Mouse (Mus musculus) intestine, embryonic 15.5 days (tissue): Measurements from ENCODE around the gene Isoc2b. TPM values are rescaled to one million over a fixed set of nuclear protein-coding genes. Genes with fewer than 3 reads are reported as not detected.
"Not testable (repeated sequence)": the region's sequence is repeated elsewhere in the genome, so short reads cannot be mapped to it uniquely, and the experiment has no call there.

Source experiments
- ATAC-seq: fragments of 200-750 bp; cut with Nextera tagmentation; 2 replicates; pipeline ENCODE4 v1.8.0; 2017; ENCODE audit warnings: moderate TSS enrichment, moderate library complexity
- H3K27ac ChIP-seq: fragments of 300-500 bp; sonication (generic); 2 replicates; pipeline ENCODE4 v1.5.1; 2015; ENCODE audit warnings: mild to moderate bottlenecking, inconsistent platforms
- H3K27me3 ChIP-seq: fragments of 300-500 bp; sonication (generic); replicated peaks from 2 replicates; pipeline ENCODE4 v1.6.1; 2015; ENCODE audit warnings: inconsistent platforms
- H3K36me3 ChIP-seq: fragments of 300-500 bp; sonication (generic); 2 replicates; pipeline ENCODE4 v1.6.1; 2015; ENCODE audit warnings: inconsistent platforms
- H3K4me1 ChIP-seq: fragments of 300-500 bp; sonication (generic); replicated peaks from 2 replicates; pipeline ENCODE4 v1.6.1; 2015; ENCODE audit warnings: inconsistent platforms
- H3K4me2 ChIP-seq: fragments of 300-500 bp; sonication (generic); replicated peaks from 2 replicates; pipeline ENCODE4 v1.6.1; 2015; ENCODE audit warnings: mild to moderate bottlenecking, inconsistent platforms
- H3K4me3 ChIP-seq: fragments of 300-500 bp; sonication (generic); replicated peaks from 2 replicates; pipeline ENCODE4 v1.5.1; 2015; ENCODE audit warnings: inconsistent platforms
- H3K9ac ChIP-seq: fragments of 300-500 bp; sonication (generic); 2 replicates; pipeline ENCODE4 v1.6.1; 2015; ENCODE audit warnings: inconsistent platforms
- H3K9me3 ChIP-seq: fragments of 300-500 bp; sonication (generic); 2 replicates; pipeline ENCODE4 v1.6.1; 2016; ENCODE audit warnings: inconsistent platforms
- WGBS: fragments of 180-500 bp; shearing (Covaris S2); methylation state at CpG from one replicate; pipeline ENCODE4 v1.1.7; 2015; 5-methylcytosine and 5-hydroxymethylcytosine counted together
- polyA plus RNA-seq: library from polyadenylated mRNA; unstranded; fragments of >200 nt; fragmentation: Nextera tagmentation; extraction: Ambion mirVana; gene quantifications from 2 replicates; pipeline ENCODE4 v1.2.1, GENCODE M21; 2015

Gene Isoc2b
- polyA plus RNA-seq, 1 experiment from 2014 or later: 9.7 TPM

DNA sequence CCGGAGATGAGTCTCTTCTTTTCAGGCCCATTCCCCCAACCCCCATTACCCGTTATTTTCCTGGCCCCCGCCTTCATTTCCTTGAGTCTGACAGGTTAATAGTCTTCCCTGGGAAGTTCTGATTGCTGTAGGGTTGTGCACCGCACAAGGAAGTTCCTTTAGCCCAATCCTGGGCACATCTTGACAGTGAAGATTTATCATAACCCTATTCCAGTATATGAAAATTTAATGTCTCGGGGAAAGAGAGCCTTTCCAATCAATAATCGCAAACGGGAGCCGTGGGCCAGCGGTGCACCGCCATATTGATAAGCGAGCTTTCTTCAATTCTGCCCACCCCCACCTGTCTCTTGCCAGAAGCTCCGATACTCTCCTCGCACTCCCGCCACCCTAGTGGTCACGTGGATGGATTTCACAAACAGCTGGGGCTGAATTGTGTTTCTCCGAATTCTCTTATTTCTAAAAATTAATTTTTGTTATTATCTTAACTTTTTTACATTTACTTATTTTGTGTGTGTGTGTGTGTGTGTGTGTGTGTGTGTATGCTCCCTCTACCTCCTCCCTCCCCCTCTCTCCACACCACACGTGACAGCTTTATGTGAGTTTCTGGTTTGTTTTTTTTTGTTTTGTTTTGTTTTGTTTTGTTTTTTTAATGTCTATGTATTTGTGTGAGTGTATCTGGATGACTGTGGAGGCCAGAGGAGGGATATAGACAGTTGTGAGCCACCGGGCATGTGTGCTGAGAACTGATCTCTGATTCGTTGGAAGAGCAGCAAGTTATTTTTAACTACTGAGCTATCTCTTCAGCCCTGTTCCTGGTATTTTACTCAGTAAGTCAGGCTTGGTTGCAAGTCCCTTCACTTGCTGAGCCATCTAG lies 29.8 kb upstream of the Isoc2b start:
- no peak overlapping the region for H3K27ac ChIP-seq
- peak overlapping the region; percentile 54 for H3K4me2 ChIP-seq
- 0 out of 2 replicates have a peak, but pooled peaks cover 4% of the 10 kb centered on the region for H3K27me3 ChIP-seq
- H3K9me3 ChIP-seq: peaks cover 3% of the 10 kb centered on the region; the same call in 1 of the 2 replicates
- peak overlapping the region; percentile 23 for H3K4me3 ChIP-seq
- no peak overlapping the region for H3K9ac ChIP-seq
- peaks cover 6% of the 10 kb centered on the region; the same call in 1 of the 2 replicates for H3K4me1 ChIP-seq
- WGBS: 9% methylated on average over 19 of the region's 19 CpGs
- peak; percentile 58 for ATAC-seq
- H3K36me3 ChIP-seq: no peaks in the 10 kb centered on the region

DNA sequence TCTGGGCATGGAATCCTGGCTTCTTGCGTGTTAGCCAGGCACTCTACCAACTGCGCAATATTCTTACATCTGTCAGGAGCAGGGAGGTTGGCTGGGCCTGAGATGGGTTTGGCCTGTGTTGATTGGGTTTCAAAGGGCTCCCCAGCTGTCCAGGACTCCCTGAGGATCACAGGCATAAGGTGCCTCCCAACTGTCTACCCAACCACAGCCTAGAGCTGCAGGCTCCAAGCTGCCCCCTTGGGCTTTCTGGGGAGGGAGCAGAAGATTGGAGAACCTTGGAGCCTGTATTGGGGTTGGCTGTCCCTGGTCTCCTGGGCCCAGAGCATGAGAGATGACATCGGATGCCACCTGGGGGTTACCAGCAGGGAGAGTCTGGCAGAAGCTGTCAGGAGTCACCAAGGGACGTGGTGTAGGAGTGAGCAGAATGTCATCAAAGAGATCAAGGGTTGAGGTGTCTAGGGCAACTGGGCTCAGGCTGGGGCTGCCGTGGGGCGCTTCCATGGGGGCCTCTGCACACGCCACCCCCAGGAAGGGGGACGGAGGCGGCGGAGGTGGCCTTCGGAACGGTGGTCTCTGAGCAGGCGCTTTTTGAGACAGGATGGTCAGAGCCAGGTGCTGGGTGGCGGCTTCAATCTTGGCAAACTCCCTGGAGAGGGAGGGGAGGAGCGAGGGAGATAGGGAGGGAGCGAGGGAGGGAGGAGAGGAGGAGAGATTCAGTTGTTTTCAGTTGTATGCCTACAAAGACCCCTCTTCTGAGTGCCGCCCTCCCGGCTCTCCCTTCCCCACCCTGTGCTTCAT lies 29.0 kb upstream of the Isoc2b start:
- peaks cover 3% of the 10 kb centered on the region; the same call in 1 of the 2 replicates for H3K9me3 ChIP-seq
- H3K4me1 ChIP-seq: peaks cover 6% of the 10 kb centered on the region; the same call in 1 of the 2 replicates
- H3K36me3 ChIP-seq: no peaks in the 10 kb centered on the region
- WGBS: 21% methylated on average over 18 of the region's 18 CpGs
- H3K27ac ChIP-seq: no peak overlapping the region
- ATAC-seq: peak; percentile 72
- peak overlapping the region; percentile 23 for H3K4me3 ChIP-seq
- peak overlapping the region; percentile 54 for H3K4me2 ChIP-seq
- H3K9ac ChIP-seq: no peak overlapping the region
- 0 out of 2 replicates have a peak, but pooled peaks cover 4% of the 10 kb centered on the region for H3K27me3 ChIP-seq

DNA sequence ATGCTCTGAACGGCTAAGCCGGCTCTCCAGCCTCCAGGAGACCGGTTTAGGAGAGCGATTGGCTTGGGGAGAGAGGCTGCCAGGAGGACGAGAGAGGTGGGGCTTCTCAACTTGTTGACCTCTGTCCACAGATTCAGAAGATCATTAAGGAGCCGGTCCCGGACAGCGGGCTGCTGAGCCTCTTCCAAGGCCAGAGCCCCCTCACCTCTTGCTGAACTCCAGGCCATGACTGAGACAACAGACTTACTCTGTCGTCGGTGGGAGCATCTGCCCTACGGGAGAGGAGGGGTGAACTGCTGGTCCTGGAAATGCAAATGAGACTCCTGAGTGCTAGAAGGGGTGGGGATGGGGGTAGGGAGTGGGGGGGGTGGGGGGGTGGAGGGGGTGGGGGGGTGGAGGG lies 25.1 kb upstream of the Isoc2b start:
- Histone ChIP-seq H3K27me3 (0 out of 2 replicates have a peak, but pooled peaks cover 4% of the 10 kb centered on the region), H3K4me1 (peaks cover 6% of the 10 kb centered on the region; the same call in 1 of the 2 replicates), H3K4me3 (no peak overlapping the region), H3K27ac (no peak overlapping the region), H3K4me2 (no peak overlapping the region), H3K9me3 (no peaks in the 10 kb centered on the region), H3K9ac (no peak overlapping the region), H3K36me3 (no peaks in the 10 kb centered on the region)
- WGBS: 38% methylated on average over 10 of the region's 11 CpGs
- no peak for ATAC-seq

DNA sequence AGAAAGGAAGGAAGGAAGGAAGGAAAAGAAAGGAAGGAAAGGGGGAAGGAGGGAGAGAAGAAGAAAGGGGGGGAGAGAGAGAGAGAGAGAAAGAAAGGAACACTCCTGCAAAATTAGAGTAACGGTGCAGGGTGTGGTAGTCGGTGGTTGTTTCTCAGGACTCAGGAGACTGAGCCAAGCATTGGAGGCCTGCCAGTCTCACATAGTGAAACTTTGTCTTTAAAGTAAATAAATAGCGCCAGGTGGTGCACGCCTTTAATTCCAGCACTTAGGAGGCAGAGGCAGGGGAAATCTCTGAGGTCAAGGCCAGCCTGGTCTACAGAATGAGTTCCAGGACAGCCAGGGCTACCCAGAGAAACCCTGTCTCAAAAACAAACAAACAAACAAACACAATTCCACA lies 16.6 kb upstream of the Isoc2b start:
- no peak overlapping the region for H3K9ac ChIP-seq
- H3K27ac ChIP-seq: no peak overlapping the region
- H3K4me2 ChIP-seq: no peak overlapping the region
- no peak overlapping the region for H3K4me3 ChIP-seq
- ATAC-seq: no peak
- H3K36me3 ChIP-seq: peaks cover 2% of the 10 kb centered on the region; the same call in 1 of the 2 replicates
- H3K9me3 ChIP-seq: no peaks in the 10 kb centered on the region
- no peaks in the 10 kb centered on the region for H3K4me1 ChIP-seq
- 38% methylated on average over 4 of the region's 4 CpGs for WGBS
- no peaks in the 10 kb centered on the region for H3K27me3 ChIP-seq

DNA sequence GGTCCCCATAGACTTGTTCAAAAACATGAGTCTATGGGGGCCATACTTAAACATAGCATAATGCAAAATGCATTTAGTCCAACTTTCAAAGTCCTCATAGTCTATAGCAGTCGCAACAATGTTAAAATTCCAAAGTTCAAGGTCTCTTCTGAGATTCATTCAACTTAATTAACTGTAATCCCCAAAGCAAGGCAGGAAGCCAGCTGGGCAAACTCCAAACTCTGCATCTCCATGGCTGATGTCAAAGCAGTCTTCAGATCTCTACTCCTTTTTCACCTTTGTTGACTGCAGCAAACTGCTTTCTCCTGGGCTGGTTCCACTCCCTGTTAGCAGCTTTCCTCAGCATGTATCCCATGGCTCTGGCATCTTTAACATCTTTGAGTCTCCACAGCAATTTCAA lies 9.0 kb upstream of the Isoc2b start:
- not testable (repeated sequence) for H3K27me3 ChIP-seq

DNA sequence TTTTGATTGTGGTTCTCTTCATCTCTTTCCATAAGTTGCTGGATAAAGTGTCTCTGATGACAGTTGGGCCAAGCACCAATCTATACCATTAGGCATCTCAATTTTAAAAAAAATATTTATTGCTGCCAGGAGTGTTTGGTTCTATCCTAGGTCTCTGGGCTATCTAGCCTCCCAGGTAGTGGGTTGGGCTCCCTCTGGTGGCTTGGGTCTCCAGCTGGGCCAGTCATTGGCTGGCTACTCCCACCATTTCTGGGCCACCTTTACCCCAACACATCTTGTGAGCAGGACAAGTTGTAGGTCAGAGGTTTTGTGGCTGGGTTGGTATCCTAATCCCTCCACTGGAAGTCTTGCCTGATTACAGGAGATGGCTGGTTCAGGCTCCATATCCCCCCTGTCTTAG lies 8.1 kb upstream of the Isoc2b start:
- Histone ChIP-seq H3K27ac (no peak overlapping the region), H3K27me3 (no peaks in the 10 kb centered on the region), H3K4me1 (peaks cover 11% of the 10 kb centered on the region), H3K9ac (no peak overlapping the region), H3K4me2 (peak overlapping the region; percentile 83), H3K36me3 (no peaks in the 10 kb centered on the region), H3K4me3 (peak overlapping the region; percentile 60; the same call in 1 of the 2 replicates), H3K9me3 (no peaks in the 10 kb centered on the region)
- ATAC-seq: no peak

More for the DNA sequence above, 9.0 kb upstream of the Isoc2b start:
- not testable (repeated sequence) for H3K27ac ChIP-seq, ATAC-seq, H3K9me3 ChIP-seq, H3K4me3 ChIP-seq, H3K9ac ChIP-seq, H3K36me3 ChIP-seq, H3K4me2 ChIP-seq
- peaks cover 11% of the 10 kb centered on the region for H3K4me1 ChIP-seq
- 81% methylated on average over 1 of the region's 1 CpGs for WGBS

DNA sequence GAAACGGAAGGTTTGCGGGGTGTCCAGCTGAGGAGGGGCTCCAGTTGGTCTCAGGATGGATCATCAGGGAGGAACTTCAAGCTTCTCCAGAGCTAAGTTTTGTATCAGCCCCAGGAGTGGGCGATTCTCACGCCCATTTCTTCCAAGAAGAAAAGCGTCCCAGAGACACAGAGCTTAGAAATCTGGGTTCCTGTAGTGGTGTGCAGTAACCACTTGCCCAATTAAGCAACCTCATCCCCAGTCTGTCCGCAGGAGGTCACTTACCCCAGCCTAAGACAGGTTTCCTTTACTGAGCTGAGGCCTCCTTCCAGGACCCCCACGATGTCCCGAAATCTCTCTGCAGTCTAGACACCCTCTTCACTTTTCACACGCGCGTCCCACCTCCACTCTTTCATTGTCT lies 7.2 kb upstream of the Isoc2b start:
- H3K27ac ChIP-seq: 0 out of 2 replicates have a peak overlapping the region, but pooled peaks have one; percentile 61
- H3K4me3 ChIP-seq: peak overlapping the region; percentile 60
- ATAC-seq: peak; percentile 23; the same call in 1 of the 2 replicates
- peaks cover 11% of the 10 kb centered on the region for H3K4me1 ChIP-seq
- peak overlapping the region; percentile 67 for H3K9ac ChIP-seq
- peak overlapping the region; percentile 83 for H3K4me2 ChIP-seq
- WGBS: 7% methylated on average over 11 of the region's 11 CpGs
- no peaks in the 10 kb centered on the region for H3K27me3 ChIP-seq
- H3K9me3 ChIP-seq: no peaks in the 10 kb centered on the region
- no peaks in the 10 kb centered on the region for H3K36me3 ChIP-seq

DNA sequence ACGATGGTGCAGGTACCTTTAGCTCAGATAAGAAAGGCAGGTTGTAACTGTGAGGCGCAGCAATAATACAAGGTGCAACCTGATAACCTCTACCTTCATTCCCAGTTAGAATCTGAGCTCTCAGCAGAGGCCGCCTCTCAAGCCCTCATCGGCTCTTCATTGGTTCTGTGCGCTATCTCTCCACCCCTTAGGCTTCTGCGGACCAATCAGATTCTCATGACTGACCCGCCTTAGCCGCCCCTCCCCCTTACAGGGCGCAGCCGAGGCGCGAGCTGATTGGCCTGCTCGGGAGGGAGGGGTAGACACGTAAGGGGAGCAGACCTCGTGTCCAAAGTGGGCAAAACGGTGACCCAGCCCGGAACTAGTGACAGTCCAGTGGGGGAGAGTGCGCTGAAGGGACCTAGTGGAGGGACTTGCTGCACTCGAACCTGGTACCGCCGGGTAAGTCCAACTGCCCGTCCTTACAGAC lies 6.7 kb upstream of the Isoc2b start, which contains the start of gene Isoc2a:
Gene Isoc2a, plus strand, starts transcription at position 401 of the 469 bp plus-strand sequence.
- Histone ChIP-seq H3K9ac (peak within 1 kb of the TSS; percentile 67), H3K27ac (peak within 1 kb of the TSS; percentile 70), H3K4me1 (peaks cover 11% of the 10 kb centered on the region), H3K4me3 (peak within 1 kb of the TSS; percentile 60), H3K9me3 (no peaks in the 10 kb centered on the region), H3K36me3 (no peaks in the 10 kb centered on the region), H3K4me2 (peak within 1 kb of the TSS; percentile 83), H3K27me3 (no peaks in the 10 kb centered on the region)
- whole genome bisulfite sequencing: under 1% methylated on average over 22 of the region's 22 CpGs
- ATAC-seq: peak; percentile 100

DNA sequence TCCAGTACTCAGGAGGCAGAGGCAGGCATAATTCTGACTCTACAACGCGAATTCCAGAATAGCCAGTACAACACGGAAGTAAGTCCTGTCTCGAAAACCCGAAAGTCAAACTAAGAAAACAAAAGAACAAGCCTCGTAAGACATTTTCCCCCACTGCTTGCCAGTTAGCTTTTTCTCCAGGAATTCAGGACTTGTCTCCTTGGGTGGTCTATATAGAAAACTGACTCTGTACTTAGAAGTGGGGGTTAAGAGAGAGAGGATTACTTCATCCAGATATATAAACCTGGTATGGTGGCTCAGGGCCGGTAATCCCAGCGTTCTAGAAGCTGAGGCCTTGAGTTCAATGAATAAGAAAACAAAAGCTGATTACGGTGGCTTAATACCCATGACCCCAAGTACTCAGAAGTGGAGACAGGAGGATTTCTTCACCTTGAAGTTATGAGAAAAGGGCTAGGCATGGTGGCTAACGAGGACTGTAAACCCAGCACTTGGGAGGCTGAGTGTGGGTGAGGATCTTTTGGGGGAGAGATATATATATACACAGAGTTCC lies 3.4 kb downstream of the Isoc2b start:
- Histone ChIP-seq H3K4me2 (peak overlapping the region; percentile 53), H3K27ac (peak overlapping the region; percentile 76), H3K27me3 (no peaks in the 10 kb centered on the region), H3K36me3 (no peaks in the 10 kb centered on the region), H3K9me3 (no peaks in the 10 kb centered on the region), H3K4me3 (peak overlapping the region; percentile 51), H3K9ac (peak overlapping the region; percentile 59), H3K4me1 (peaks cover 9% of the 10 kb centered on the region; the same call in 1 of the 2 replicates)
- WGBS: 26% methylated on average over 10 of the region's 10 CpGs
- ATAC-seq: peak; percentile 1; the same call in 1 of the 2 replicates

DNA sequence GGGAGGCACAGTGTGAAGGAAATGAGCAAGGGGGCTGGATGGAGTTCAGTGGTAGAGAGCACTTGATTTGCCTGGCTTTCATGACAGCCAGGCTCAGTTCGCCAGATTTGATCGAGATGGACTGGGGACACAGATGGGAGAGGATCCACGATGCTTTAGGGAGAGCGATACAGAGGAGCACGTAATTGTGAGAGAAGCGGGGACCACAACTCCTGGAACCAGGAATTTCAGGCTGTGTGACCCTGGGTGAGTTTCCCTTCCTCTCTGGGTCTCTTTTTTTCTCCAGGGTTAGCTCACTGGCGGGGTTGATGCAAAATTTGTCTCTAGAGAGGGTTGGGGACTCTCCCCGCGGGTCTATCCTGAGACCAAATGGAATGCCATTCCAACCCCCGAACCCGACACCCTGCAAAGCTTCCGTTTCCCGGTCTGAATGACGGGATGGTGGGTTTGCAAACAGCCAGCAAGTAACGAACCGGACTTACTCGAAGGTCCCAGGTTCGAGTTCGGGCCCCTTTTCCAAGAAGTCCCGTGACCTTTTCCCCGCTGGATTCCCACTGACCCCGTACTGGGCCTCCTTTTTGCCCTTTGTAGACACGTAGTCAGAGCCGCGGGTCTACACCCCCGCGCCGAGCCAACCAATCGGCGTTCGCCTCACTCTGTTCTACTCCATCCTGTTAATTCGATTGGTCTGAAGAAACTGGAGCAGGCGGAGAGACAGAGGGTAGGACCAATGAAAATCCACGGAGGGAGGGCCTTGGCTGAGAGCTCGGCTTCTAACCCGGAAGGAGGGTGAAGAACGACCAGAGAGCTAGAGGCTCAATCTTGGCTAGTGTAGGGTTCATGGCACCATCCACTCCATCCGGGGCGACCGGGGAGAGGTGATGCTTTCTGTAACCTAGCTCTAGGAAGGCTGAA lies 4.2 kb downstream of the Isoc2b start:
- Histone ChIP-seq H3K4me2 (peak overlapping the region; percentile 70), H3K9ac (peak overlapping the region; percentile 61), H3K27ac (peak overlapping the region; percentile 76), H3K4me1 (peaks cover 9% of the 10 kb centered on the region; the same call in 1 of the 2 replicates), H3K9me3 (no peaks in the 10 kb centered on the region), H3K4me3 (peak overlapping the region; percentile 51), H3K36me3 (no peaks in the 10 kb centered on the region), H3K27me3 (no peaks in the 10 kb centered on the region)
- peak; percentile 99 for ATAC-seq
- 3% methylated on average over 40 of the region's 40 CpGs for WGBS

DNA sequence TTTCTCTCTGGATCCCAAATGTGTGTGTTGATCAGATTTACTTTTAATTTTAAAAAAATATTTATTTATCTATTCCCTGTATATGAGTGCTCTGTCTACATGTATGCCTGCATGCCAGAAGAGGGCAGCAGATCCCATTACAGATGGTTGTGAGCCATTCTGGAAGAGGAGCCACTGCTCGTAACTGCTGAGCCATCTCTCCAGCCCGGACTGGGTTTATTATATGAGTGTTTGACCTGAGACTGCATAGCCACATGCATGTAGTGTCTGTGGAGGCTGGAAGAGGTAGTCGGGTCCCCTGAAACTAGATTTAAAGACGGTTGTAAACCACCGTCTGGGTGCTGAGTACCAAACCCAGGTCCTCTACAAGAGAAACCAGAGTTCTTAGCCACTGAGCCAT lies 5.0 kb downstream of the Isoc2b start:
- WGBS: 68% methylated on average over 5 of the region's 5 CpGs

More for the DNA sequence above, 5.0 kb downstream of the Isoc2b start:
- peak overlapping the region; percentile 70 for H3K4me2 ChIP-seq
- 0 out of 2 replicates have a peak overlapping the region, but pooled peaks have one; percentile 27 for H3K27ac ChIP-seq
- no peaks in the 10 kb centered on the region for H3K27me3 ChIP-seq
- no peaks in the 10 kb centered on the region for H3K9me3 ChIP-seq
- peaks cover 9% of the 10 kb centered on the region; the same call in 1 of the 2 replicates for H3K4me1 ChIP-seq
- ATAC-seq: 0 out of 2 replicates have a peak, but pooled peaks have one; percentile 19
- H3K4me3 ChIP-seq: peak overlapping the region; percentile 51
- H3K9ac ChIP-seq: no peak overlapping the region
- no peaks in the 10 kb centered on the region for H3K36me3 ChIP-seq
